Mouse (Mus musculus): ENCODE results near the gene Acyp1. TPM values are rescaled to one million over a fixed set of nuclear protein-coding genes. Genes with fewer than 3 reads are reported as not detected.

Acyp1 gene
- polyA plus RNA-seq, 1 experiment from 2014 or later, result 71.4 TPM

DNA sequence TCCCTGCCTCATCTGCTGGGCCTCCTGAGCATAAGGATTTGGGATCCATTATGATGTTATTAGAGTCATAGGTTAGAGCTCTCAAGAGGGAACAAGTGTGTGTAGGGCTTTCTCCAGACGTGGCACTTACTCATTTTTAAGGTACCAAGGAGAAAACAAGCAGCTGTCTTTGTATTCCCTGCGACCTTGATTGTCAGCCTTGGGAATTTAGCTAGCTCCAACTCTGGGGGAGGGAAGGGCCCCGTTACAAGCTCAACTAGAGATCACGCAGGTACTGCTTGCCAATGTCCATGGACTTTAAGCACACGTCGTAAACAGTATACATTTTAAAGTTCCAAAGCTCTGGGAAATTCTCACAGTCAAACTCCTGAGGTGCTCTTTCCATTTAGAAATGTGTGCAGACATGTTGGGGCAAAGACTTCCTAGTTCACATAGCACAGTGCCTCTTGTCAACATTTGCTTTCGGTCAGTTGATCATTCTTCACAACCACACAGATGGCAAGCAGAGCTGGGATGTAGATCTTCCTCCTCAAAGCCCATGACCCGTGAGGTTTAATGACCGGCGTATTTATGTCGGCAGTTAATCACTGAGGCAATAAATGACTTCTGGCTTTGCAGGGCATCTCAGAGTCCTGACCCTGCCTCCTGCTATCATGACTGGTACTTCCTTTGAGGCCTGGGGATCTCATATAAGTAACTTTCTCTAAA is 10.0 kb upstream of the Acyp1 start:
- Histone ChIP-seq H3K27me3 (ENCODE audit: control insufficient read depth, insufficient read depth, low read length) (no peaks in the 10 kb centered on the region), H3K36me3 (ENCODE audit: control insufficient read depth, insufficient read depth, low read length) (peaks cover 10% of the 10 kb centered on the region; the same call in 1 of the 2 replicates), H3K4me2 (replicated peaks; ENCODE audit: low read depth, low read length) (no peak overlapping the region), H3K27ac (ENCODE audit: low read depth, low read length) (no peak overlapping the region), H3K9me3 (ENCODE audit: control insufficient read depth, low read length) (no peaks in the 10 kb centered on the region), H3K4me3 (ENCODE audit: low read depth, low read length) (no peak overlapping the region), H3K4me1 (replicated peaks; ENCODE audit: control insufficient read depth, insufficient read depth, low read length) (no peaks in the 10 kb centered on the region), H3K9ac (ENCODE audit: low read depth, low read length) (no peak overlapping the region)
- WGBS, result 82% methylated on average over 11 of the region's 11 CpGs
- ATAC-seq (ENCODE audit: low FRiP score), result no peak
- no peak for DNase-seq (ENCODE audit: low spot score)

DNA sequence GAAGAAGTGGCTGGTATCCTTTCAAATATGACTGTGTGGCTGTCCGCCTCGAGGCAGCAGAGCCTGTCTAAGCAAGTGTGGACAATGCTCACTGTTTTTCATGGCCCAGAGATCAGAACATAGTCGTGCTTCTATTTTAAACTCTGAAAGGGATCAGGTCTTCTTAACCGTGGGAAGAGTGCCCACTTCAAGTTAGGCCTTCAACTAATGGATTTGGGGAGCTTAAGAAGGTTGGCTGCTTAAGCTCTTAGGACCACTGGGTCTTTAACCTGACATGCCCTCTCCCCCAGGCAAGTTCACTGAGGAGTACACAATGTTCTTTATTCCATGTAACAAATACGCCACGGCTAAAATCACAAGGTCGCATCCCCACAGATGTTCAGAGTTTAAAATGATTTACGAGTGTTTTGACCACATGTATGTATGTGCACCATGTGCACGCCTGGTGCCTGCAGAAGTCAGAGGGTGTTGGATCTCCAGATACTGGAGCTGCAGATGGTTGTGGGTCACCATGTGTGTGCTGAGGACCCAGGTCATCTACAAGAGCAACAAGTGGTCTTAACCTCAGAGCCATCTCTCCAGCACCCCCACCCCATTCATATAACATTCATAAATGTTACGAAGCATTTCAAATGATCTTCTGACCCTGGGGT is 9.2 kb upstream of the Acyp1 start:
- Histone ChIP-seq H3K27ac (ENCODE audit: low read depth, low read length) (no peak overlapping the region), H3K27me3 (ENCODE audit: control insufficient read depth, insufficient read depth, low read length) (no peaks in the 10 kb centered on the region), H3K36me3 (ENCODE audit: control insufficient read depth, insufficient read depth, low read length) (peaks cover 9% of the 10 kb centered on the region; the same call in 1 of the 2 replicates), H3K9ac (ENCODE audit: low read depth, low read length) (no peak overlapping the region), H3K9me3 (ENCODE audit: control insufficient read depth, low read length) (no peaks in the 10 kb centered on the region), H3K4me3 (ENCODE audit: low read depth, low read length) (no peak overlapping the region), H3K4me2 (replicated peaks; ENCODE audit: low read depth, low read length) (no peak overlapping the region), H3K4me1 (replicated peaks; ENCODE audit: control insufficient read depth, insufficient read depth, low read length) (no peaks in the 10 kb centered on the region)
- ATAC-seq (ENCODE audit: low FRiP score), result no peak
- 78% methylated on average over 10 of the region's 10 CpGs for WGBS
- DNase-seq (ENCODE audit: low spot score), result no peak

GRCm38 (mm10) chr12:85296915-85297314 is 8.7 kb upstream of the Acyp1 start:
- H3K36me3 ChIP-seq (ENCODE audit: control insufficient read depth, insufficient read depth, low read length), result peaks cover 9% of the 10 kb centered on the region; the same call in 1 of the 2 replicates
- no peak overlapping the region for H3K4me2 ChIP-seq (replicated peaks; ENCODE audit: low read depth, low read length)
- H3K27me3 ChIP-seq (ENCODE audit: control insufficient read depth, insufficient read depth, low read length), result no peaks in the 10 kb centered on the region
- H3K9me3 ChIP-seq (ENCODE audit: control insufficient read depth, low read length), result no peaks in the 10 kb centered on the region
- H3K4me3 ChIP-seq (ENCODE audit: low read depth, low read length), result no peak overlapping the region
- 87% methylated on average over 5 of the region's 5 CpGs for WGBS
- H3K27ac ChIP-seq (ENCODE audit: low read depth, low read length), result no peak overlapping the region
- no peaks in the 10 kb centered on the region for H3K4me1 ChIP-seq (replicated peaks; ENCODE audit: control insufficient read depth, insufficient read depth, low read length)
- DNase-seq (ENCODE audit: low spot score) (no peak), ATAC-seq (ENCODE audit: low FRiP score) (no peak)
- H3K9ac ChIP-seq (ENCODE audit: low read depth, low read length), result no peak overlapping the region

- Histone ChIP-seq H3K4me1 (replicated peaks; ENCODE audit: control insufficient read depth, insufficient read depth, low read length) (no peaks in the 10 kb centered on the region), H3K27me3 (ENCODE audit: control insufficient read depth, insufficient read depth, low read length) (no peaks in the 10 kb centered on the region), H3K4me3 (ENCODE audit: low read depth, low read length) (no peak overlapping the region), H3K36me3 (ENCODE audit: control insufficient read depth, insufficient read depth, low read length) (0 out of 2 replicates have a peak, but pooled peaks cover under 1% of the 10 kb centered on the region), H3K9ac (ENCODE audit: low read depth, low read length) (no peak overlapping the region), H3K27ac (ENCODE audit: low read depth, low read length) (no peak overlapping the region), H3K9me3 (ENCODE audit: control insufficient read depth, low read length) (no peaks in the 10 kb centered on the region), H3K4me2 (replicated peaks; ENCODE audit: low read depth, low read length) (no peak overlapping the region)
- 85% methylated on average over 2 of the region's 2 CpGs for WGBS
- ATAC-seq (ENCODE audit: low FRiP score) (no peak), DNase-seq (ENCODE audit: low spot score) (no peak)
Observed at GRCm38 (mm10) chr12:85295506-85295905, 7.3 kb upstream of the Acyp1 start.

DNA sequence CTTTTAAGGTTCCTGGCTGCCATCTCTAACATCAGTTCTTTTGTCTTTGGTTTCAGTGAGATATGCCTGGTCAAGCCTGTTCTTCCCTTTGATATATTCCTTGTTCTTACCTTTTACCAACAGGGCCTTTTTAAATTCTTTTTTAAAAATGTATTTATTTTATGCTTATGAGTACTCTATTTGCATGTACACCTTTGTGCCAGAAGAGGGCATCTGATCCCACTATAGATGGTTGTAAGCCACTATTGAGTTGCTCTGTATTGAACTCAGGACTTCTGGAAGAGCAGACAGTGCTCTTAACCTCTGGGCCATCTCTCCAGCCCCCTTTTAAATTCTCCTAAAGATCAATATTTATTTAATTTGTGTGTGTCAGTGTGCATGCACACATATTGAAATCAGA is 4.7 kb upstream of the Acyp1 start:
- DNase-seq (ENCODE audit: low spot score) (no peak), ATAC-seq (ENCODE audit: low FRiP score) (no peak)
- Histone ChIP-seq H3K27me3 (ENCODE audit: control insufficient read depth, insufficient read depth, low read length) (no peaks in the 10 kb centered on the region), H3K27ac (ENCODE audit: low read depth, low read length) (no peak overlapping the region), H3K9ac (ENCODE audit: low read depth, low read length) (no peak overlapping the region), H3K36me3 (ENCODE audit: control insufficient read depth, insufficient read depth, low read length) (no peaks in the 10 kb centered on the region), H3K4me1 (replicated peaks; ENCODE audit: control insufficient read depth, insufficient read depth, low read length) (0 out of 2 replicates have a peak, but pooled peaks cover 2% of the 10 kb centered on the region), H3K9me3 (ENCODE audit: control insufficient read depth, low read length) (no peaks in the 10 kb centered on the region), H3K4me2 (replicated peaks; ENCODE audit: low read depth, low read length) (no peak overlapping the region), H3K4me3 (ENCODE audit: low read depth, low read length) (no peak overlapping the region)

GRCm38 (mm10) chr12:85292288-85292687 is 4.0 kb upstream of the Acyp1 start:
- H3K27me3 ChIP-seq (ENCODE audit: control insufficient read depth, insufficient read depth, low read length), result no peaks in the 10 kb centered on the region
- no peak overlapping the region for H3K4me2 ChIP-seq (replicated peaks; ENCODE audit: low read depth, low read length)
- 79% methylated on average over 6 of the region's 6 CpGs for WGBS
- no peak overlapping the region for H3K27ac ChIP-seq (ENCODE audit: low read depth, low read length)
- DNase-seq (ENCODE audit: low spot score) (no peak), ATAC-seq (ENCODE audit: low FRiP score) (no peak)
- H3K9me3 ChIP-seq (ENCODE audit: control insufficient read depth, low read length), result no peaks in the 10 kb centered on the region
- H3K4me3 ChIP-seq (ENCODE audit: low read depth, low read length), result no peak overlapping the region
- no peak overlapping the region for H3K9ac ChIP-seq (ENCODE audit: low read depth, low read length)
- 0 out of 2 replicates have a peak, but pooled peaks cover 2% of the 10 kb centered on the region for H3K4me1 ChIP-seq (replicated peaks; ENCODE audit: control insufficient read depth, insufficient read depth, low read length)
- H3K36me3 ChIP-seq (ENCODE audit: control insufficient read depth, insufficient read depth, low read length), result no peaks in the 10 kb centered on the region

DNA sequence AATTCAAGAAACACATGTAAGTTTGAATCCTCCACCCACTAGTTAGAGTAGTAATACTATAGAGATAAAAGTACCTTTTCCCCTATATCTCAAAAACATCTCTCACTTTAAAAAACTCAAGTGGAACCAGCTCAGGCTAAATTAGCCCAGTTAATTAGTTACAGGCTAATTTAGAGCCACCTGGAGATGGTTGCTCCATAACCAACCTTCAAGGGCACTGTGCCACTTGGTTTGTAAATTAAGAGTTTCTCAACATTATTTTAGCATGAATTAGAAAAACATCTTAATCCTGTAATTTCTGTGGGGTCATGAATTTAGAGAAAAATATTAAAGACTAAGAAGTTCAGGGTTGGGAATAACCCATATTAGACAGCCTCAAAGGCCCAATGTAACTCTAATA is 3.3 kb upstream of the Acyp1 start:
- Histone ChIP-seq H3K4me3 (ENCODE audit: low read depth, low read length) (no peak overlapping the region), H3K4me2 (replicated peaks; ENCODE audit: low read depth, low read length) (no peak overlapping the region), H3K9ac (ENCODE audit: low read depth, low read length) (no peak overlapping the region), H3K9me3 (ENCODE audit: control insufficient read depth, low read length) (no peaks in the 10 kb centered on the region), H3K36me3 (ENCODE audit: control insufficient read depth, insufficient read depth, low read length) (no peaks in the 10 kb centered on the region), H3K27me3 (ENCODE audit: control insufficient read depth, insufficient read depth, low read length) (no peaks in the 10 kb centered on the region), H3K27ac (ENCODE audit: low read depth, low read length) (no peak overlapping the region), H3K4me1 (replicated peaks; ENCODE audit: control insufficient read depth, insufficient read depth, low read length) (0 out of 2 replicates have a peak, but pooled peaks cover 2% of the 10 kb centered on the region)
- no peak for ATAC-seq (ENCODE audit: low FRiP score)
- no peak for DNase-seq (ENCODE audit: low spot score)

- H3K4me3 ChIP-seq (ENCODE audit: low read depth, low read length), result no peak overlapping the region
- no peak overlapping the region for H3K9ac ChIP-seq (ENCODE audit: low read depth, low read length)
- no peaks in the 10 kb centered on the region for H3K27me3 ChIP-seq (ENCODE audit: control insufficient read depth, insufficient read depth, low read length)
- 0 out of 2 replicates have a peak, but pooled peaks cover 2% of the 10 kb centered on the region for H3K4me1 ChIP-seq (replicated peaks; ENCODE audit: control insufficient read depth, insufficient read depth, low read length)
- DNase-seq (ENCODE audit: low spot score) (no peak), ATAC-seq (ENCODE audit: low FRiP score) (no peak)
- no peaks in the 10 kb centered on the region for H3K36me3 ChIP-seq (ENCODE audit: control insufficient read depth, insufficient read depth, low read length)
- no peak overlapping the region for H3K4me2 ChIP-seq (replicated peaks; ENCODE audit: low read depth, low read length)
- no peaks in the 10 kb centered on the region for H3K9me3 ChIP-seq (ENCODE audit: control insufficient read depth, low read length)
- 81% methylated on average over 10 of the region's 10 CpGs for WGBS
- no peak overlapping the region for H3K27ac ChIP-seq (ENCODE audit: low read depth, low read length)
Observed at GRCm38 (mm10) chr12:85290633-85291032, 2.4 kb upstream of the Acyp1 start.
